Mouse (Mus musculus) kidney, postnatal 14 days (tissue): Measurements from ENCODE around the gene Glipr1l3.
"Not testable (repeated sequence)": the region's sequence is repeated elsewhere in the genome, so short reads cannot be mapped to it uniquely, and the experiment has no call there.

Experiments
- DNase-seq: peaks from one replicate; pipeline ENCODE4 v3.0.0; 2022; ENCODE audit warnings: mixed read lengths

The Glipr1l3 gene

DNA sequence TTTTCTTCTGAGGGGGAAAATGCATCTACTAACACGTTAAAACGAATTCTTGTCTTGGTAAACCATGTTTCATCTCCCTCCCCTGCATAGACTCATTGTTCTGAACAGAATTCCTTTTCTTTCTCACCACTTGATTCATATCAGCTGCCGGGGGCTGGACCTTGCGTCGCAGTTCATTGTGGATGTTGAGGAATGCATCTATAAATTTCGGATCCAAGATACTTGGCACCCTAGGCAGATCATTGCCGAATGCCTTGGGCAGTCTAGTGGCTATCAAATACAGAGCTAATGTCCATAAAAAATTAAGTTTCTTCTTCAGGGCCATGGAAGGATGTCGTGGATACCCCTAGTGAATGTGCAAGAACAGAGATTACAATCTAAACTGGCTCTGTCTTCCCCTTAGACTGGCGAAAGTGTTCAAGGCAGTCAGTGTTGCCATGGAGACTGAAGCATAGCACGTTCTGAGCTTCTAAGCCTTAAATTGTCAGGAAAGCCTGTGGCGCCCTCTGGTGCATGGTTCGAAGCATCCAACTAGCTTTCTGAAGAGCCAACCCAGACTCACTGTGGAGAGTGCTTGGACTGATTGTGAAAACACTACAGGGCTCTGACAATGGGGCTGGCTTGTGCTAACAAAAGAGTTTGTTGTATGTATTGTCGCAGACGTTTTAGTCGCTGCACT is at the start of gene Glipr1l3:
Glipr1l3 (minus strand) TSS at position 446 of the 679 bp plus-strand sequence.
- peak; percentile 78 for DNase-seq

DNA sequence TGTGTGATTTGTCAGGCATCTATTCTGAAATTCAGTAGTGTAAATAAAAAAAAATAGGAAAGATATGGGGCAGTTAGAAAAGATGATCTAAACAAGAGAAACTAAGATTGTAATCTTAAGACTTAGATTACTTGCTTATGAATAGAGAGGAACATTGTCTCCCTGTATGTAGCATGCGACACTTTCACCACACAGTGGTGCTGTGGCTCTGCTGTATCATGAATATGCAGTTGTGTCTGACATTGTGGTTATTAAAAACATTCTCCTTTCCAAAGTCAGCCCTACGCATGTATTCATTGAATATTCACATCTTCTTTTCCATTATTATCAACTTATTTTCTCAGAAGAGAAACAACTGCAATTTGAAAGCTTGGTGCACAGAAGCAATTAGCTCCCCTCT is 43.3 kb upstream of the Glipr1l3 start:
- peak; percentile 18 for DNase-seq

GRCm38 (mm10) chr10:112193919-112194318 is 33.8 kb upstream of the Glipr1l3 start:
- DNase-seq: not testable (repeated sequence)

DNA sequence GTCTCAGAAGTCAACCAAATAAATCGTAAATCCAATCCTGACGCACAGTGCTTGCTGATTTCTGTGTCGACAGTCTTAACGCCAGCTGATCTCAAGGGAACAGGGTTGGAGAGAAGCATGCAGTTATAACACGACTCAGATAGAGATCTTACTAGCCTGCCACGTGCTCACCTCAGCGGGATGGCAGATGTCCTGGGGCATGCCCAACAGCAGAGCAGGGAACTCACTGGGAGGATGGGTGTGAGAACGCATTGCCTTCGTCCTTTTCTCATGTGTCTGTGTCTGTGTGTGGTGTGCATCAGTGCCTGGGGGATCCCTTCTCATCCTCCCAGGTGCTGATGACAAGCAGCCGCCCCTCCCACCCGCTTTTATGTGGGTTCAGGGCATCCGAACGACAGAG is 16.9 kb upstream of the Glipr1l3 start:
- DNase-seq: not testable (repeated sequence)

- peak; percentile 43 for DNase-seq
These were observed 3.1 kb upstream of the Glipr1l3 start, which contains the start of gene Caps2 for GRCm38 (mm10) chr10:112163168-112163766. TSS of gene Caps2 (plus strand) at chr10:112163621.

GRCm38 (mm10) chr10:112139834-112140233 is 20.3 kb downstream of the Glipr1l3 start:
- no peak for DNase-seq

DNA sequence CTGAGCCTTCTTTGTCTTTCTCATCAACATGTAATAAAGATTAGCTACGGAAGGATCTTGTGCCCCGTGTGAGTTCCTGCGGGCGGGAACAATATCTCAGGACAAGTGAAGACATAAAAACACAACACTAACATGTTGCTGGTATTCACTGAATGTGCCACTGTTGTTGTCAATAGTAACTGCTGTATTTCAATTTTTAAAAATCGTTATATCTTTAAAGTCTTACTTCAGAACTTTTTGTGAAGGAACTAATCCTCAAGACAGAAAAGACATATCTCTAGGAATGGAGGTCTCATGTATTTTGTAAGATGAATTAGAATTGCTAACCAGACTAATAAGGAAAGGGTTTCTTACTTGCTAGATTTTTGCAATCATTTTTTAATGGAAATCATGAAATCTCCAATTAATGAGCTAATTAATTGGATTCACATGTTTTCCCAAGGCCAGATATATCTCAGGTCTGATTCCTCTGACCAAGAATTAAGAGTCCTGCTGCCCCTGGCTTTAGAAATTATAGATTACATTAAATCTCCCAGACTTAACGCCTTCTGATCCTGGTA is 21.2 kb downstream of the Glipr1l3 start:
- DNase-seq: no peak

GRCm38 (mm10) chr10:112138050-112138870 is 21.9 kb downstream of the Glipr1l3 start:
- peak; percentile 37 for DNase-seq

GRCm38 (mm10) chr10:112132194-112132593 is 27.9 kb downstream of the Glipr1l3 start:
- DNase-seq: no peak

GRCm38 (mm10) chr10:112127682-112128230 is 32.4 kb downstream of the Glipr1l3 start:
- DNase-seq: not testable (repeated sequence)

DNA sequence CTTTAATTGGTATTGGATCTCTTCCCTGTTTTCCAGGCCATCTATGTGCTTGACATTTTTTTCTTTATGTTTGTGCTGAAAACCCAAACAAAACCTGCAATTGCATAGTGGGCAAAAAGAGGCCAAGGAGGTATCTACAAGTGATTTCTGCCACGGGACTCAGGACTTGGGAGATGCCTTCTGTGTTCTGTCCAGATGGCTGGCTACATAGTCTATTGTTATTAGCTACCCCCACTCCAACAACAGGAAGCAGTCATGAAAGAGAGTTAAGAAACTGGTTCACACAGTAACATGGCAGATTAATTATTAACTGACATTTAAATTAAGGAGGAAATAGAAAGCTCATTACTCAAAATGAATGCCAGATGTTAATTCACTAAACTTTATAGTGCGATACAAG is 35.0 kb downstream of the Glipr1l3 start:
- DNase-seq: not testable (repeated sequence)

DNA sequence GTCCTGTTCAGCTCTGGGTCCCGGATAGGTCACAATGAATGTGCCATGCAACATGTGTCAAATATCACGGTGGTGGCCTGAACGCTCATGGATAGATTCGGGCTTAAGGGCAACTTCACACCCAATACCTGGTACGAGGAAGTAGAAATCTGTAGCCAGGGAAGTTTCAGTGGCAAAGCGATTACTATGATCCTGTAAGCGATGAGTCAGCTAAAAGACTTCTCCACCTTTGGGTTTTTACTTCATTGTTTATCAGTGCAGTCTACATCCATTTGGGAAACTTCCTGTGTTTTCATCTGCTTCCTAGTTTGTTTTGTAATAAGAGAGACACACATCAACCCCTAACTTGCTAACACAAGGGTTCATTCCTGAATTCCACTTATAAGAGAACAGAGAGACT is 49.7 kb downstream of the Glipr1l3 start:
- no peak for DNase-seq

- DNase-seq: peak; percentile 49
These were observed 54.3 kb downstream of the Glipr1l3 start for GRCm38 (mm10) chr10:112105785-112106184.
